Mouse (Mus musculus): ENCODE data around the gene 1110002E22Rik. TPM values are rescaled to one million over a fixed set of nuclear protein-coding genes. Genes with fewer than 3 reads are reported as not detected.

Gene 1110002E22Rik
- total RNA-seq, 4 experiments from 2014 or later, result 0.03 to 0.07 (median 0.04) TPM

GRCm38 (mm10) chr3:138110910-138111782 lies 46.3 kb downstream of the 1110002E22Rik start:
- no peak for DNase-seq

- no peak for DNase-seq
Measured at GRCm38 (mm10) chr3:138114106-138114505, 49.3 kb downstream of the 1110002E22Rik start.

GRCm38 (mm10) chr3:138116871-138117270 lies 52.0 kb downstream of the 1110002E22Rik start:
- DNase-seq, result no peak

GRCm38 (mm10) chr3:138118392-138118791 lies 53.5 kb downstream of the 1110002E22Rik start:
- DNase-seq, result no peak

- no peak for DNase-seq
Measured at GRCm38 (mm10) chr3:138118831-138119230, 54.0 kb downstream of the 1110002E22Rik start.

- DNase-seq, result no peak
Measured at GRCm38 (mm10) chr3:138119444-138120105, 54.7 kb downstream of the 1110002E22Rik start.

- DNase-seq, result no peak
Measured at GRCm38 (mm10) chr3:138121461-138121860, 56.6 kb downstream of the 1110002E22Rik start.

- no peak for DNase-seq
Measured at GRCm38 (mm10) chr3:138123842-138124241, 59.0 kb downstream of the 1110002E22Rik start.

GRCm38 (mm10) chr3:138129110-138129509 lies 64.3 kb downstream of the 1110002E22Rik start:
- no peak for DNase-seq

GRCm38 (mm10) chr3:138130692-138131091 lies 65.8 kb downstream of the 1110002E22Rik start:
- no peak for DNase-seq

Other genes with a start within 250 kb of the 1110002E22Rik start
- 100 to 1,000 TPM; 124 to 155 (median 138) TPM for gene H2afz, start 200.6 kb upstream of the 1110002E22Rik start, total RNA-seq (2022)
- gene Dnajb14, start 197.4 kb upstream of the 1110002E22Rik start, total RNA-seq (2022), result 10 to 100 TPM; 21.1 to 29.1 (median 27.3) TPM
- 10 to 100 TPM; 62.8 to 80.3 (median 71.5) TPM for gene Lamtor3, start 146.5 kb upstream of the 1110002E22Rik start, total RNA-seq (2022)
- gene Dapp1, start 83.5 kb upstream of the 1110002E22Rik start, total RNA-seq (2022), result 10 to 100 TPM in 1 of 4 experiments, 1 to 10 TPM in 3; 3.9 to 11.2 (median 7.0) TPM
- gene Gm5105, start 2.3 kb downstream of the 1110002E22Rik start, total RNA-seq (2022), result under 1 TPM in 1 of 4 experiments, not detected in 3; 0.30 TPM
- gene Trmt10a, start 78.4 kb downstream of the 1110002E22Rik start, total RNA-seq (2022), result 1 to 10 TPM; 4.9 to 9.2 (median 7.0) TPM
- 10 to 100 TPM in 2 of 4 experiments, 1 to 10 TPM in 2; 5.9 to 11.8 (median 8.8) TPM for gene Mttp, start 79.9 kb downstream of the 1110002E22Rik start, total RNA-seq (2022)
- not detected for gene 4930579F01Rik, start 128.8 kb downstream of the 1110002E22Rik start, total RNA-seq (2022)
- 100 to 1,000 TPM in 2 of 4 experiments, 1 to 10 TPM in 2; 1.5 to 212 (median 76.4) TPM for gene Adh7, start 152.7 kb downstream of the 1110002E22Rik start, total RNA-seq (2022)
- 1,000 to 10,000 TPM in 2 of 4 experiments, 100 to 1,000 TPM in 2; 318 to 7,826 (median 4,098) TPM for gene Adh1, start 195.9 kb downstream of the 1110002E22Rik start, total RNA-seq (2022)
- gene Adh6a, start 248.2 kb downstream of the 1110002E22Rik start, total RNA-seq (2022), result not detected

All from adrenal gland, adult 8-10 months (tissue).